Mouse (Mus musculus) lung, postnatal 0 days (tissue): Measurements from ENCODE around the gene Arid1a.

Experiments used
- CTCF ChIP-seq: IDR thresholded peaks from 2 replicates; pipeline ENCODE4 v1.5.1; 2016; ENCODE audit warnings: antibody characterized with exemption, mild to moderate bottlenecking
- EP300 ChIP-seq: IDR thresholded peaks from 2 replicates; pipeline ENCODE4 v1.6.1; 2016; ENCODE audit warnings: antibody characterized with exemption, mild to moderate bottlenecking, control low read depth

DNA sequence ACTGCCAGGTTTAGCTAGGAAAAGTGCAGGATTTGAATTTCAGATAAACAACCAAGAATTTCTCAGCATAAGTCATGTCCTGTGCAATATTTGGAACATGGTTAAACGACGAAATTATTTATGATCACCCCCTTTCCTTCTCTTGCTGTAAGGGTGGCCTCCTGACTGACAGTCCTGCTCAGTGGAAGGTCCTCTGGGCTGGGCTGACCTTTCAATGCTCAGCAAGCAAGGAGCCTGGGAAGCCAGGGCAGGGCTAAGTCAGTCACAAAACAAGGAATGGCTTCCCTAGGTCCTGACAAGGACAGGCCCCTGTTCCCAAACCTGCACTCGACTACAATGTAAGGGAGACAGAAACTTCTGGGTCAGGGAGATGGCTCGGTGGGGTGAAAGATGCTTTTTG, 104.6 kb downstream of the Arid1a start:
- TF ChIP-seq CTCF (no peak), EP300 (no peak)
